Mouse (Mus musculus): ENCODE measurements around the gene Olfr718-ps1.

Olfr718-ps1 gene

GRCm38 (mm10) chr5:143127837-143128236, 19.5 kb downstream of the Olfr718-ps1 start:
- peak in 1 of 2 experiments; percentile 25 for DNase-seq (ENCODE audit: low spot score in 2 of 2)

GRCm38 (mm10) chr5:143126908-143127307, 20.5 kb downstream of the Olfr718-ps1 start:
- DNase-seq (ENCODE audit: low spot score in 2 of 2), result no peak

- DNase-seq (ENCODE audit: low spot score in 2 of 2), result no peak
Observed at GRCm38 (mm10) chr5:143126089-143126488, 21.3 kb downstream of the Olfr718-ps1 start.

GRCm38 (mm10) chr5:143125601-143126000, 21.8 kb downstream of the Olfr718-ps1 start:
- DNase-seq (ENCODE audit: low spot score in 2 of 2), result peak in 1 of 2 experiments; percentile 30

GRCm38 (mm10) chr5:143124805-143125378, 22.5 kb downstream of the Olfr718-ps1 start:
- no peak for DNase-seq (ENCODE audit: low spot score in 2 of 2)

- no peak for DNase-seq (ENCODE audit: low spot score in 2 of 2)
Observed at GRCm38 (mm10) chr5:143122673-143123072, 24.7 kb downstream of the Olfr718-ps1 start.

GRCm38 (mm10) chr5:143122125-143122524, 25.3 kb downstream of the Olfr718-ps1 start:
- DNase-seq (ENCODE audit: low spot score in 2 of 2), result no peak

GRCm38 (mm10) chr5:143112281-143113246, 34.8 kb downstream of the Olfr718-ps1 start, which contains the start of gene Rnf216:
Rnf216 (minus strand) TSS chr5:143112994.
- peak; percentile 93 to 94 for DNase-seq (ENCODE audit: low spot score in 2 of 2)

GRCm38 (mm10) chr5:143106842-143107241, 40.5 kb downstream of the Olfr718-ps1 start:
- no peak for DNase-seq (ENCODE audit: low spot score in 2 of 2)

- no peak for DNase-seq (ENCODE audit: low spot score in 2 of 2)
Observed at GRCm38 (mm10) chr5:143103231-143103630, 44.1 kb downstream of the Olfr718-ps1 start.

- DNase-seq (ENCODE audit: low spot score in 2 of 2), result no peak
Observed at GRCm38 (mm10) chr5:143101626-143102025, 45.8 kb downstream of the Olfr718-ps1 start.

- DNase-seq (ENCODE audit: low spot score in 2 of 2), result no peak
Observed at GRCm38 (mm10) chr5:143095256-143095655, 52.1 kb downstream of the Olfr718-ps1 start.

GRCm38 (mm10) chr5:143092891-143093290, 54.5 kb downstream of the Olfr718-ps1 start:
- DNase-seq (ENCODE audit: low spot score in 2 of 2), result no peak

- DNase-seq (ENCODE audit: low spot score in 2 of 2), result peak in 1 of 2 experiments; percentile 39
Observed at GRCm38 (mm10) chr5:143084898-143085297, 62.5 kb downstream of the Olfr718-ps1 start.
